Mouse (Mus musculus) lung, postnatal 36 days (tissue): Measurements from ENCODE around the gene Capn6.
A peak's percentile ranks its signal among the peaks of the same experiment; 100 is the strongest.

ENCODE experiments used
- DNase-seq: peaks from one replicate; pipeline ENCODE4 v3.0.0; 2022; ENCODE audit warnings: mixed read lengths

Capn6 gene

GRCm38 (mm10) chrX:143827212-143827611, at the start of gene Capn6:
Gene Capn6, minus strand, starts transcription at chrX:143827414.
- peak; percentile 53 for DNase-seq

GRCm38 (mm10) chrX:143867129-143867664, 40.0 kb upstream of the Capn6 start:
- no peak for DNase-seq

DNA sequence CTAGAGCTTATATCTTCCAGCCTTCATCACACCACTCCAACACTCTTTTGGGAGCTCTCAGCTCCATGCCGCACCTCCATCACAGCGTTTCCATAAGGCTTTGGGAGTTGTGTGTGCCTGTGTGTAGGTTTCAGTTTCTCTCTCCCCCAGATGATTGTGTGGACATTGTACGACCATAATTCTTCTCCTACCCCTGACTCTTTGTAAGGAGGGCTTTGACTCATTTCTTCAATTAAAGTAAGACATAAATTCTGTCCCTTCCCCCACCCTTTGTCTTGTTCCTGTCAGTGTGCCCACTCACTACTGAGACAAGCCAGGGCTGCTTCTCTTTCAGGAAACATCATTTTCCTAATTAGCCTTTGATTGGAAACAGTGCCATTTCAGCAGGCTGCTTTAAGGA, 24.1 kb upstream of the Capn6 start:
- no peak for DNase-seq

DNA sequence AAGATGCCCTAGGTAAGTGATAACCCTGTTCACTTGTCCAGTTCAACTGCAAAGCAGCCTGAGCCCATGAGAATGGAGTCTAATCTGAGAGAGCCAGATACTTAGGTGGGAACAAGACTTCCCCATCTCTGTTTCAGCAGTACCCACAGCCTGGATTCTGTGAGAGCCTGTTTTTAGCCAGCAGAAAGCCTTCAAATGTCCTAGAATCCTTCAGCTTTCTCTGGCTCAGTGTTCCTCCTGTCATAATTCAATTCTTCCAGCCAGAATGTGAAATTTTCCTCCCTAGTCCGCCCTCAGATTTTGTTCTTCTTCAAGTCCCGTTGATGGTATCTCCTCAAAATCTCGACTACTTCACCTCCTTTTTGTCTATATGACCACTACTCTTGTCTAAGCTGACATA, 22.8 kb upstream of the Capn6 start:
- no peak for DNase-seq

DNA sequence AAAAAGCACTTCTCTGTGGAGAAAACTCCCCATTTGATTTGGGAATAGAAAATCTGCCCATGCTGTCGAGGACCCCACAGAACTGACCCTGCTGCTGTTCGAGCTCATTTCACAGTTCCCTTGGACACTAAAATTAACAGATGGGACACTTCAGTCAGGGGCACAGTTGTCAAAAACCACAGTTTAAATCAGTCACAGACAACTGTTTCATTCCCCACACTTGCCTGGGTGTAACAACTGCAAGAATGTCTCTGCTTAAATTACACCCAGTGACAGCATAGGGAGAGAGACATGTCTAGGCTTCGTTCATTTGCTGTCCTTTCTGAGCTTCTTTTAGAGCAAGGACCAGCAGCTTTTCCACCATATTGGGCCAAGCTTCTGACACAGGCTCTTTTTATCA, 19.4 kb upstream of the Capn6 start:
- no peak for DNase-seq

GRCm38 (mm10) chrX:143826521-143826920, 693 bp downstream of the Capn6 start:
- no peak for DNase-seq

DNA sequence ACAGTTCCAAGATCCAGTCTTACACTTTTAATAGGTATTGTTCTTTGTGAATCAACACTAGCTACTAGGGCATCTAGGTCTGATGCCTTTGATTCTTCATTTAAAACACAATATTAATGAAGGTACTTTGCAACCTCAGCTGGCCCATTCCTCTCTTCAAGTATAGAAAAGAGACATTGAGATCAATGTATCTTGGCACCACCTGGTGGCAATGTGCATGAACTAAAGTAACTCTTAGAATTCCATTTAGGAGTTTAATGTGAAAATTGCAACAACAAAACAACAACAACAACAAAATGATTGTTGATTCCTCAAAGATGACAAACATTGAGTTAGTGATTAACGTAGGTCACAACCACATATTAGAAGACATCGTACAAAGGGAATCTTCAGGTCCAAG, 8.3 kb downstream of the Capn6 start:
- no peak for DNase-seq

GRCm38 (mm10) chrX:143815948-143816347, 11.3 kb downstream of the Capn6 start:
- no peak for DNase-seq

GRCm38 (mm10) chrX:143762556-143762955, 64.7 kb downstream of the Capn6 start:
- no peak for DNase-seq
